Mouse (Mus musculus): ENCODE measurements around the gene Pik3r5. TPM values are rescaled to one million over a fixed set of nuclear protein-coding genes. Genes with fewer than 3 reads are reported as not detected.

The Pik3r5 gene
- total and polyA plus RNA-seq, 3 experiments, result 3.2 to 5.7 TPM; not detected in 1

DNA sequence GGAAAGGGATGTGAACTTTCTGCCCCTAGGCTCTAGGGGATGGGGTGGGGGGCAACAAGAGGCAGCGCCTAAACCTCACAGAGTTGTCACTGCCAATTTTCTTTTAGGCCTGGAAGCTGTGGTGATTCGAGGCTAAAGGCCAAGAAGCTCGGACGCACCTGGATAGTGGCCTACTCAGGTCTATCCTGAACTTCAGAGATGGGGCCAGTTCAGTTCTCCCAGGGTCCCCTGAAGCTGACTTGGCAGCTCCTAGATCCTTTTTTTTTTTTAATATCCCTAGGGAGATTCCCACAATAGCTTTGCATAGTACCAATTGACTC, 44.5 kb upstream of the Pik3r5 start:
- H3K4me3 ChIP-seq (ENCODE audit: control insufficient read depth in 1 of 2, insufficient read depth in 1 of 2, low read depth in 2 of 2, low read length in 2 of 2), result no peak overlapping the region
- no peak overlapping the region for H3K9ac ChIP-seq (ENCODE audit: control insufficient read depth, low read depth, low read length, poor library complexity, severe bottlenecking)
- 0 out of 4 replicates have a peak, but pooled peaks cover 0 to 3% of the 10 kb centered on the region in 2 experiments for H3K4me1 ChIP-seq (ENCODE audit: control insufficient read depth in 1 of 2, insufficient read depth in 2 of 2, low read length in 2 of 2)

DNA sequence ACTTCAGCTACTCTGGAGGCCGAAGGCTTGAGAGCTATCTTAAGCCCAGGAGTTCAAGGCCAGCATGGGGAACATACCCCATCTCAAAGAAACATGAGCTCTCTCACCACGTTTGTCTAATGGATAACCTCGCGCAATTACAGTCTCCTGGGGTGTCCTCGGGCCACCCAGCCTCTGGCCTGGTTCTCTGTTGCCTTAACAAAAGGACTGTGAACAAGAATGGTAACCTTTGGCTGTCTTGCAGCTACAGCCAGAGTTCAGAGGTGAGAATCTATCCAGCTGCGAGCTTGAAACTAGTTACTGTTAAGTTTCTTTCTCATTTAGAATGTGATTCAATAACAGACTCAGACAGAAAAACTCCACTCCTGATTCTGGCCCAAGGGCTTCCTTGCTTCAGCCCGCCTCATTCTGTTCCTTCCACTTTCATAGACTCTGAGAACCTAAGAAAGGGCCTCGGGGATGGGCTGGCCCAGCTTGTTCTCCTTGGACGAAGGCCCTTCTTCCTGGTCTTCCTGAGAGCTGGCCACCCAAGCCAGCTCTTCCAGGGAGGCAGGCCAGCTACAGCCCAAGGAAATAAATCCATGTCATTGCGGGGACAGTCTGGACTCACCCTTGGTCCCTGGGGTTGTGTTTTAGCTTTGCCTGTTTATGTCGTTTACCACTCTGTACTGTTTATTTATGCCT, 43.8 kb upstream of the Pik3r5 start:
- Histone ChIP-seq H3K79me2 (ENCODE audit: control insufficient read depth, insufficient read depth, low read length, poor library complexity) (no peaks in the 10 kb centered on the region), H3K36me3 (ENCODE audit: control insufficient read depth in 1 of 2, insufficient read depth in 2 of 2, low read length in 2 of 2) (no peaks in the 10 kb centered on the region), H3K4me3 (ENCODE audit: control insufficient read depth in 1 of 2, insufficient read depth in 1 of 2, low read depth in 2 of 2, low read length in 2 of 2) (no peak overlapping the region), H3K4me1 (ENCODE audit: control insufficient read depth in 1 of 2, insufficient read depth in 2 of 2, low read length in 2 of 2) (0 out of 4 replicates have a peak, but pooled peaks cover 0 to 3% of the 10 kb centered on the region in 2 experiments), H3K9ac (ENCODE audit: control insufficient read depth, low read depth, low read length, poor library complexity, severe bottlenecking) (no peak overlapping the region), H3K27me3 (ENCODE audit: control insufficient read depth in 1 of 2, insufficient read depth in 2 of 2, low read length in 2 of 2) (peaks cover 0 to 3% of the 10 kb centered on the region in 2 experiments; a peak in 2 of 4 replicates), H3K27ac (ENCODE audit: control insufficient read depth, low read depth, low read length) (no peak overlapping the region), H3K9me3 (replicated peaks; ENCODE audit: insufficient read depth, low read length) (no peaks in the 10 kb centered on the region)
- TF ChIP-seq EP300 (IDR thresholded peaks at IDR 0.05; ENCODE audit: low read depth in 1 of 2, low read length in 2 of 2) (no peak), E2F4 (IDR thresholded peaks at IDR 0.05; ENCODE audit: borderline replicate concordance, low read depth, low read length) (no peak), POLR2AphosphoS5 (IDR thresholded peaks at IDR 0.05; ENCODE audit: borderline replicate concordance, low read depth, low read length) (no peak), KAT2A (conservative IDR thresholded peaks at IDR 0.05; ENCODE audit: low read depth, low read length) (no peak), ETS1 (IDR thresholded peaks at IDR 0.05; ENCODE audit: low read depth, low read length) (no peak), ZMIZ1 (IDR thresholded peaks at IDR 0.05; ENCODE audit: low read depth, low read length) (no peak), CTCF (IDR thresholded peaks at IDR 0.05 in 2 of 3, conservative IDR thresholded peaks at IDR 0.05 in 1 of 3; ENCODE audit: control insufficient read depth in 1 of 3, insufficient read depth in 1 of 3, low read depth in 2 of 3, low read length in 3 of 3, poor library complexity in 1 of 3, severe bottlenecking in 1 of 3) (no peak), NELFE (IDR thresholded peaks at IDR 0.05; ENCODE audit: low read depth, low read length) (no peak), MYB (IDR thresholded peaks at IDR 0.05; ENCODE audit: low read depth, low read length) (no peak), RCOR1 (IDR thresholded peaks at IDR 0.05; ENCODE audit: low read depth, low read length) (no peak), MAFK (IDR thresholded peaks at IDR 0.05; ENCODE audit: borderline replicate concordance, low read depth, low read length) (no peak), ELF1 (IDR thresholded peaks at IDR 0.05; ENCODE audit: low read depth, low read length) (no peak), TBP (IDR thresholded peaks at IDR 0.05; ENCODE audit: low read depth, low read length) (no peak), SMC3 (IDR thresholded peaks at IDR 0.05; ENCODE audit: low read depth, low read length) (no peak), TAL1 (IDR thresholded peaks at IDR 0.05; ENCODE audit: low read length) (no peak), NRF1 (IDR thresholded peaks at IDR 0.05; ENCODE audit: insufficient read depth, low read depth, low read length, poor library complexity, severe bottlenecking) (no peak)
- DNase-seq (ENCODE audit: low read depth, low spot score), result no peak

More for the DNA sequence above, 44.5 kb upstream of the Pik3r5 start:
- no peaks in the 10 kb centered on the region for H3K79me2 ChIP-seq (ENCODE audit: control insufficient read depth, insufficient read depth, low read length, poor library complexity)
- TF ChIP-seq POLR2AphosphoS5 (IDR thresholded peaks at IDR 0.05; ENCODE audit: borderline replicate concordance, low read depth, low read length) (no peak), GABPA (IDR thresholded peaks at IDR 0.05; ENCODE audit: low read depth, low read length) (no peak), JUND (IDR thresholded peaks at IDR 0.05; ENCODE audit: low read depth, low read length) (no peak), ZNF384 (IDR thresholded peaks at IDR 0.05; ENCODE audit: low read depth, low read length) (no peak), GATA1 (IDR thresholded peaks at IDR 0.05; ENCODE audit: low read depth, low read length) (no peak), TAL1 (IDR thresholded peaks at IDR 0.05; ENCODE audit: low read length) (no peak), POLR2A (IDR thresholded peaks at IDR 0.05; ENCODE audit: control insufficient read depth in 1 of 2, insufficient read depth in 1 of 2, low read depth in 1 of 2, low read length in 2 of 2, poor library complexity in 1 of 2) (no peak), SIN3A (IDR thresholded peaks at IDR 0.05; ENCODE audit: low read length) (no peak), ELF1 (IDR thresholded peaks at IDR 0.05; ENCODE audit: low read depth, low read length) (no peak), ZC3H11A (IDR thresholded peaks at IDR 0.05; ENCODE audit: low read depth, low read length) (no peak), MYC (IDR thresholded peaks at IDR 0.05; ENCODE audit: low read depth, low read length) (no peak), E2F4 (IDR thresholded peaks at IDR 0.05; ENCODE audit: borderline replicate concordance, low read depth, low read length) (no peak), HCFC1 (IDR thresholded peaks at IDR 0.05; ENCODE audit: low read depth, low read length) (no peak), USF1 (IDR thresholded peaks at IDR 0.05; ENCODE audit: low read depth, low read length) (no peak), CTCF (IDR thresholded peaks at IDR 0.05 in 2 of 3, conservative IDR thresholded peaks at IDR 0.05 in 1 of 3; ENCODE audit: control insufficient read depth in 1 of 3, insufficient read depth in 1 of 3, low read depth in 2 of 3, low read length in 3 of 3, poor library complexity in 1 of 3, severe bottlenecking in 1 of 3) (no peak), MAFK (IDR thresholded peaks at IDR 0.05; ENCODE audit: borderline replicate concordance, low read depth, low read length) (no peak), POLR2AphosphoS2 (IDR thresholded peaks at IDR 0.05; ENCODE audit: low read length) (no peak), MYB (IDR thresholded peaks at IDR 0.05; ENCODE audit: low read depth, low read length) (no peak)
- DNase-seq (ENCODE audit: low read depth, low spot score), result no peak
- no peaks in the 10 kb centered on the region for H3K36me3 ChIP-seq (ENCODE audit: control insufficient read depth in 1 of 2, insufficient read depth in 2 of 2, low read length in 2 of 2)
- H3K27me3 ChIP-seq (ENCODE audit: control insufficient read depth in 1 of 2, insufficient read depth in 2 of 2, low read length in 2 of 2), result peaks cover 0 to 3% of the 10 kb centered on the region in 2 experiments; a peak in 2 of 4 replicates
- no peaks in the 10 kb centered on the region for H3K9me3 ChIP-seq (replicated peaks; ENCODE audit: insufficient read depth, low read length)
- no peak overlapping the region for H3K27ac ChIP-seq (ENCODE audit: control insufficient read depth, low read depth, low read length)
